ENCODE assay signal across 22 mouse cellular contexts in the genomic region with DNA sequence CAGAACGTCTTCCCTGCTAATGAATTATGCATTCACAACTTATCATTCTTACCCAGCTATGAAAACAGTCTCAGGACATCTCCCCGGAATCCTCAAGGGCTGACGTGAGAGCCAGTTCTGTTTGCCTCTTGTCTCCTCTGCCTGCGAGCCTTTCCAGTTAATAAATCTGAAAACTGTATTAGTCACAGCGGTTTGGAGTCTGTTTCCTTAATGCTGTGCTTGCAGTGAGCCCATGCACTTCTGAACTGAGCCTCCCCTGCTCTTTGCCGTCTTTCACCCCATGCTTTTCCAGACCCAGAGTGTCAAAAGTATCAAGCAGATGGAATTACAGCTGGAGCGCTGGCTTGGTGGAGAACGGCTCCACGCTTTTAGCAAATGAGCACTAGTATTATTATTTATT. TPM values are rescaled to one million over a fixed set of nuclear protein-coding genes. Genes with fewer than 3 reads are reported as not detected.
DNase-seq lines count a peak whose midpoint lies in the region; ATAC-seq and TF ChIP-seq lines count a peak whose summit lies in the region.
"Had no signal": no experiment of that assay in that cellular context is flagged by ENCODE, and none has a peak within 500 bp of the region (broad histone marks: within the 10 kb centered on the region; RNA-seq: fewer than 3 reads in every experiment).

No protein-coding gene starts in this region.

- H3K36me3 ChIP-seq in hindbrain, embryonic 11.5 days (ENCODE audit: control insufficient read depth, insufficient read depth, low read length), result no peaks in the 10 kb centered on the region
- no peaks in the 10 kb centered on the region for H3K36me3 ChIP-seq in hindbrain, embryonic 10.5 days
- no peaks in the 10 kb centered on the region for H3K36me3 ChIP-seq in midbrain, embryonic 13.5 days
- no peaks in the 10 kb centered on the region for H3K36me3 ChIP-seq in midbrain, embryonic 11.5 days (ENCODE audit: control insufficient read depth, insufficient read depth, low read length)
- no peaks in the 10 kb centered on the region for H3K36me3 ChIP-seq in hindbrain, postnatal 0 days (ENCODE audit: insufficient read depth, low read length)
- H3K36me3 ChIP-seq in neural tube, embryonic 15.5 days, result no peaks in the 10 kb centered on the region
- H3K36me3 ChIP-seq: embryonic facial prominence, embryonic 12.5 days; forebrain, embryonic 10.5 days; G1E had no signal

- no peak overlapping the region for H3K9ac ChIP-seq in hindbrain, embryonic 11.5 days (ENCODE audit: low read depth, low read length)
- no peak overlapping the region for H3K9ac ChIP-seq in midbrain, embryonic 13.5 days (replicated peaks)
- H3K9ac ChIP-seq in midbrain, embryonic 11.5 days (ENCODE audit: low read length), result no peak overlapping the region
- H3K9ac ChIP-seq in hindbrain, postnatal 0 days (replicated peaks; ENCODE audit: low read length), result no peak overlapping the region
- no peak overlapping the region for H3K9ac ChIP-seq in neural tube, embryonic 15.5 days (replicated peaks)
- H3K9ac ChIP-seq: embryonic facial prominence, embryonic 12.5 days; liver, embryonic 14.5 days had no signal

- no peak for ATAC-seq in hindbrain, embryonic 11.5 days (ENCODE audit: low FRiP score)
- peak; percentile 70 for ATAC-seq in midbrain, embryonic 13.5 days
- no peak for ATAC-seq in midbrain, embryonic 11.5 days (ENCODE audit: low FRiP score)
- no peak for ATAC-seq in hindbrain, postnatal 0 days
- no peak for ATAC-seq in neural tube, embryonic 15.5 days (ENCODE audit: low FRiP score)

- peak; percentile 20 for DNase-seq in hindbrain, embryonic 11.5 days (ENCODE audit: low spot score)
- DNase-seq in hindbrain, embryonic 10.5 days (ENCODE audit: low spot score), result no peak
- no peak for DNase-seq in midbrain, embryonic 11.5 days (ENCODE audit: low spot score, missing footprints)
- DNase-seq in hindbrain, postnatal 0 days (ENCODE audit: low spot score), result peak; percentile 34
- DNase-seq in urinary bladder, postnatal 36 days (ENCODE audit: low spot score in 2 of 2), result no peak
- no peak for DNase-seq in cerebellum, adult 9-10 months
- DNase-seq: adrenal gland, postnatal 14 days; cerebellum, adult 9-11 months; heart, adult 18-20 months; kidney, postnatal 10 days; layer of hippocampus, adult 9-11 months; lung, postnatal 14 days; retina, postnatal 1 day had no signal

- no peak overlapping the region for H3K4me2 ChIP-seq in hindbrain, embryonic 11.5 days (replicated peaks; ENCODE audit: low read depth, low read length)
- no peak overlapping the region for H3K4me2 ChIP-seq in midbrain, embryonic 13.5 days (replicated peaks)
- no peak overlapping the region for H3K4me2 ChIP-seq in midbrain, embryonic 11.5 days
- H3K4me2 ChIP-seq in hindbrain, postnatal 0 days (ENCODE audit: low read depth, low read length), result peak overlapping the region; percentile 18; the same call in 1 of the 2 replicates
- H3K4me2 ChIP-seq in neural tube, embryonic 15.5 days, result peak overlapping the region; percentile 25
- H3K4me2 ChIP-seq: embryonic facial prominence, embryonic 12.5 days had no signal

- no peaks in the 10 kb centered on the region for H3K4me1 ChIP-seq in hindbrain, embryonic 11.5 days (replicated peaks; ENCODE audit: control insufficient read depth, insufficient read depth, low read length)
- H3K4me1 ChIP-seq in hindbrain, embryonic 10.5 days (replicated peaks), result no peaks in the 10 kb centered on the region
- H3K4me1 ChIP-seq in midbrain, embryonic 13.5 days (replicated peaks), result peaks cover 3% of the 10 kb centered on the region; the same call in 1 of the 2 replicates
- H3K4me1 ChIP-seq in midbrain, embryonic 11.5 days (ENCODE audit: control insufficient read depth, insufficient read depth, low read length), result no peaks in the 10 kb centered on the region
- H3K4me1 ChIP-seq in hindbrain, postnatal 0 days (ENCODE audit: insufficient read depth, low read length), result no peaks in the 10 kb centered on the region
- peaks cover 4% of the 10 kb centered on the region for H3K4me1 ChIP-seq in neural tube, embryonic 15.5 days
- H3K4me1 ChIP-seq: embryonic facial prominence, embryonic 12.5 days; forebrain, embryonic 10.5 days had no signal

- no peak overlapping the region for H3K4me3 ChIP-seq in hindbrain, embryonic 11.5 days (ENCODE audit: low read depth, low read length)
- no peak overlapping the region for H3K4me3 ChIP-seq in hindbrain, embryonic 10.5 days
- no peak overlapping the region for H3K4me3 ChIP-seq in midbrain, embryonic 13.5 days (replicated peaks)
- no peak overlapping the region for H3K4me3 ChIP-seq in midbrain, embryonic 11.5 days (ENCODE audit: low read depth, low read length)
- no peak overlapping the region for H3K4me3 ChIP-seq in hindbrain, postnatal 0 days (ENCODE audit: low read length)
- no peak overlapping the region for H3K4me3 ChIP-seq in neural tube, embryonic 15.5 days (replicated peaks)
- H3K4me3 ChIP-seq: embryonic facial prominence, embryonic 12.5 days; forebrain, embryonic 10.5 days had no signal

- H3K27me3 ChIP-seq in hindbrain, embryonic 11.5 days (ENCODE audit: control insufficient read depth, insufficient read depth, low read length), result no peaks in the 10 kb centered on the region
- H3K27me3 ChIP-seq in hindbrain, embryonic 10.5 days (ENCODE audit: insufficient read depth, poor library complexity, severe bottlenecking), result no peaks in the 10 kb centered on the region
- no peaks in the 10 kb centered on the region for H3K27me3 ChIP-seq in midbrain, embryonic 13.5 days
- no peaks in the 10 kb centered on the region for H3K27me3 ChIP-seq in midbrain, embryonic 11.5 days (ENCODE audit: control insufficient read depth, insufficient read depth, low read length)
- no peaks in the 10 kb centered on the region for H3K27me3 ChIP-seq in hindbrain, postnatal 0 days (ENCODE audit: insufficient read depth, low read length)
- no peaks in the 10 kb centered on the region for H3K27me3 ChIP-seq in neural tube, embryonic 15.5 days (replicated peaks)
- H3K27me3 ChIP-seq: embryonic facial prominence, embryonic 12.5 days had no signal

- no peak overlapping the region for H3K27ac ChIP-seq in hindbrain, embryonic 11.5 days (ENCODE audit: low read depth, low read length)
- H3K27ac ChIP-seq in hindbrain, embryonic 10.5 days, result no peak overlapping the region
- H3K27ac ChIP-seq in midbrain, embryonic 13.5 days, result no peak overlapping the region
- H3K27ac ChIP-seq in midbrain, embryonic 11.5 days (ENCODE audit: low read depth, low read length), result no peak overlapping the region
- no peak overlapping the region for H3K27ac ChIP-seq in hindbrain, postnatal 0 days
- H3K27ac ChIP-seq in neural tube, embryonic 15.5 days (replicated peaks), result no peak overlapping the region
- H3K27ac ChIP-seq: embryonic facial prominence, embryonic 12.5 days; forebrain, embryonic 10.5 days; liver, embryonic 14.5 days had no signal

- no peaks in the 10 kb centered on the region for H3K9me3 ChIP-seq in hindbrain, embryonic 11.5 days (ENCODE audit: control insufficient read depth, low read length)
- no peaks in the 10 kb centered on the region for H3K9me3 ChIP-seq in hindbrain, embryonic 10.5 days
- H3K9me3 ChIP-seq in midbrain, embryonic 13.5 days, result no peaks in the 10 kb centered on the region
- H3K9me3 ChIP-seq in midbrain, embryonic 11.5 days (ENCODE audit: control insufficient read depth, low read length), result no peaks in the 10 kb centered on the region
- H3K9me3 ChIP-seq in hindbrain, postnatal 0 days (ENCODE audit: low read length), result no peaks in the 10 kb centered on the region
- no peaks in the 10 kb centered on the region for H3K9me3 ChIP-seq in neural tube, embryonic 15.5 days (replicated peaks)
- H3K9me3 ChIP-seq: embryonic facial prominence, embryonic 12.5 days; forebrain, embryonic 10.5 days had no signal

- 61% methylated on average over 9 of the region's 9 CpGs for WGBS in hindbrain, embryonic 11.5 days
- 70% methylated on average over 9 of the region's 9 CpGs for WGBS in hindbrain, embryonic 10.5 days
- 45% methylated on average over 9 of the region's 9 CpGs for WGBS in midbrain, embryonic 13.5 days
- 61% methylated on average over 9 of the region's 9 CpGs for WGBS in midbrain, embryonic 11.5 days
- 31% methylated on average over 9 of the region's 9 CpGs for WGBS in hindbrain, postnatal 0 days
- 20% methylated on average over 9 of the region's 9 CpGs for WGBS in neural tube, embryonic 15.5 days

- no peak for TF ChIP-seq CTCF in hindbrain, postnatal 0 days (IDR thresholded peaks at IDR 0.05; ENCODE audit: low read depth)

RNA-seq across cellular contexts. Expression of a gene that starts 22.6 kb away (rescaled TPM):
- 1.1 and 2.2 TPM in 2 replicates for polyA plus RNA-seq in hindbrain, embryonic 11.5 days (2014; fragmentation: Nextera tagmentation; extraction: Ambion mirVana)
- polyA plus RNA-seq in hindbrain, embryonic 10.5 days (2016; fragmentation: Nextera tagmentation; extraction: Ambion mirVana), result 0.51 and 2.2 TPM in 2 replicates
- polyA plus RNA-seq in midbrain, embryonic 13.5 days (2015; fragmentation: Nextera tagmentation; extraction: Ambion mirVana), result 0.55 and 0.73 TPM in 2 replicates
- polyA plus RNA-seq in midbrain, embryonic 11.5 days (2014; fragmentation: Nextera tagmentation; extraction: Ambion mirVana), result 0.37 TPM in 1 of 2 replicates, not detected in the other
- total RNA-seq in hindbrain, postnatal 0 days (2014; rRNA removed), result 1.0 TPM in 1 of 2 replicates, not detected in the other
- 2.3 and 3.5 TPM in 2 replicates for polyA plus RNA-seq in hindbrain, postnatal 0 days (2015; fragmentation: Nextera tagmentation; extraction: Ambion mirVana)
- 0.83 and 1.9 TPM in 2 replicates for polyA plus RNA-seq in neural tube, embryonic 15.5 days (2015; fragmentation: Nextera tagmentation; extraction: Ambion mirVana)
- total RNA-seq: adrenal gland, postnatal 14 days; G1E; gastrocnemius, adult 18-20 months; neutrophil, adult 5-6 weeks had no signal
- polyA plus RNA-seq: G1E; liver, embryonic 14.5 days had no signal

RNA-seq across cellular contexts. Expression of a gene that starts 52.5 kb away (rescaled TPM):
- 0.76 and 1.5 TPM in 2 replicates for polyA plus RNA-seq in hindbrain, embryonic 11.5 days (2014; fragmentation: Nextera tagmentation; extraction: Ambion mirVana)
- 0.29 and 0.31 TPM in 2 replicates for polyA plus RNA-seq in hindbrain, embryonic 10.5 days (2016; fragmentation: Nextera tagmentation; extraction: Ambion mirVana)
- 0.99 and 1.3 TPM in 2 replicates for polyA plus RNA-seq in midbrain, embryonic 13.5 days (2015; fragmentation: Nextera tagmentation; extraction: Ambion mirVana)
- polyA plus RNA-seq in midbrain, embryonic 11.5 days (2014; fragmentation: Nextera tagmentation; extraction: Ambion mirVana), result 0.15 TPM in 1 of 2 replicates, not detected in the other
- total RNA-seq in hindbrain, postnatal 0 days (2014; rRNA removed), result 3.5 and 5.1 TPM in 2 replicates
- 6.4 and 6.8 TPM in 2 replicates for polyA plus RNA-seq in hindbrain, postnatal 0 days (2015; fragmentation: Nextera tagmentation; extraction: Ambion mirVana)
- 1.4 and 1.7 TPM in 2 replicates for polyA plus RNA-seq in neural tube, embryonic 15.5 days (2015; fragmentation: Nextera tagmentation; extraction: Ambion mirVana)
- total RNA-seq: adrenal gland, postnatal 14 days; G1E; neutrophil, adult 5-6 weeks had no signal
- polyA plus RNA-seq: forebrain, embryonic 10.5 days; G1E; thymus, postnatal 0 days had no signal

Comparison
In these comparisons a context has a peak if more than half of its experiments do, and no peak if none do; other contexts are left out.
1. DNase-seq: peak in hindbrain, embryonic 11.5 days (single experiment) and hindbrain, postnatal 0 days (single experiment); none in hindbrain, embryonic 10.5 days (single experiment), midbrain, embryonic 11.5 days (single experiment), urinary bladder, postnatal 36 days (0 of 2) and cerebellum, adult 9-10 months (single experiment).
2. H3K4me2 ChIP-seq: peak in hindbrain, postnatal 0 days (single experiment) and neural tube, embryonic 15.5 days (single experiment); none in hindbrain, embryonic 11.5 days (single experiment), midbrain, embryonic 13.5 days (single experiment) and midbrain, embryonic 11.5 days (single experiment).